Mouse (Mus musculus): ENCODE data around the gene Cuedc2. TPM values are rescaled to one million over a fixed set of nuclear protein-coding genes. Genes with fewer than 3 reads are reported as not detected.

Gene Cuedc2
- polyA plus RNA-seq, 1 experiment from 2014 or later, result 179 TPM

DNA sequence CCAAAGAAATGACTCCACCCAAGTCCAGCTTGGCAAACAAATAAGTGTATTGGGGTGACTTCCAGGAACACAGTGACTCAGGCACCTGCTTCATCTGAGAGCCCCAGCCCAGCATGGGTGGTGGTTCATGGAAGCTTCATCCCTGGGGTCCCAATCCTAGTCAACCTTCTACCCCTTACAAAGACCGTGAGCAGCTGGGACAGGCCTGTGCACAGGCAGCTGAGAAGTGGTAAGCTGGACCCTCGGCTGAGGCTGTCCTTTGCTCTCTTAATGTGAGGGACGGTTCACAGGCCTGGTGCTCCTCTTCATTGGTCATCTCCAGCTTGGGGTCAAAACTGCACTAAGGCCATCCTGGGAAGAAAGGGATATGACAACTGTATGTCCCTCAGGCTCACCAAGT lies 50.9 kb downstream of the Cuedc2 start:
- 91% methylated on average over 3 of the region's 3 CpGs for WGBS
- H3K4me1 ChIP-seq (ENCODE audit: control insufficient read depth, insufficient read depth, low read length), result no peaks in the 10 kb centered on the region
- no peak overlapping the region for H3K4me3 ChIP-seq (ENCODE audit: low read depth, low read length)
- ATAC-seq (ENCODE audit: insufficient number of reproducible peaks, low FRiP score, low TSS enrichment, low read depth) (no peak), DNase-seq (ENCODE audit: low spot score) (no peak)
- no peak overlapping the region for H3K27ac ChIP-seq (replicated peaks; ENCODE audit: low read depth, low read length)
- peaks cover 10% of the 10 kb centered on the region for H3K36me3 ChIP-seq (ENCODE audit: control insufficient read depth, insufficient read depth, low read length)
- no peaks in the 10 kb centered on the region for H3K9me3 ChIP-seq (ENCODE audit: control insufficient read depth, low read length)
- no peak overlapping the region for H3K4me2 ChIP-seq (ENCODE audit: low read depth, severe bottlenecking)
- H3K27me3 ChIP-seq (ENCODE audit: control insufficient read depth, insufficient read depth, low read length), result no peaks in the 10 kb centered on the region
- H3K9ac ChIP-seq (ENCODE audit: low read length), result no peak overlapping the region

- Histone ChIP-seq H3K9me3 (ENCODE audit: control insufficient read depth, low read length) (no peaks in the 10 kb centered on the region), H3K36me3 (ENCODE audit: control insufficient read depth, insufficient read depth, low read length) (peaks cover 14% of the 10 kb centered on the region), H3K4me2 (ENCODE audit: low read depth, severe bottlenecking) (no peak overlapping the region), H3K4me3 (ENCODE audit: low read depth, low read length) (no peak overlapping the region), H3K27me3 (ENCODE audit: control insufficient read depth, insufficient read depth, low read length) (no peaks in the 10 kb centered on the region), H3K9ac (ENCODE audit: low read length) (no peak overlapping the region), H3K27ac (replicated peaks; ENCODE audit: low read depth, low read length) (no peak overlapping the region), H3K4me1 (ENCODE audit: control insufficient read depth, insufficient read depth, low read length) (no peaks in the 10 kb centered on the region)
- no peak for DNase-seq (ENCODE audit: low spot score)
- no peak for ATAC-seq (ENCODE audit: insufficient number of reproducible peaks, low FRiP score, low TSS enrichment, low read depth)
- 89% methylated on average over 3 of the region's 3 CpGs for WGBS
Observed at GRCm38 (mm10) chr19:46286926-46287325, 51.6 kb downstream of the Cuedc2 start.

DNA sequence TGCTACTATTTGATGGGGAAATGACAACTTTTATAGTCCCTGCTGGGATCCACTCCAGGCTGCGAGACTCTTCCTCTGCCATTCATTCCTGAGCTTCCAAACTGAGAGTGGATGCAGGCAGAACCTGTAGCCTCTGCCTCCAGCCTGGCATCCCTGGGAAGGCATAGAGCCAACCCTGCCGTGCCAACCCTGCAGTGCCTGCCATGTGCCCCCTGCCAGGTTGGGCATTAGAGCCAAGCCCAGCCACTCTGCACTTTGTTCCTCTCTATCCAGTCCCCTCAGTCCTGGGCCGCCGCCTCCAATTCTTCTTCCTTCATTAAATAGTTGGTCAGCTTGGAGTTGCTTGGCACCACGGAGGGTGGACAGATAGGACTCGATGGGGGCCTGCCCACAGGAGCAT lies 52.5 kb downstream of the Cuedc2 start:
- H3K4me2 ChIP-seq (ENCODE audit: low read depth, severe bottlenecking), result no peak overlapping the region
- ATAC-seq (ENCODE audit: insufficient number of reproducible peaks, low FRiP score, low TSS enrichment, low read depth), result no peak
- H3K4me3 ChIP-seq (ENCODE audit: low read depth, low read length), result no peak overlapping the region
- 95% methylated on average over 6 of the region's 6 CpGs for WGBS
- no peaks in the 10 kb centered on the region for H3K27me3 ChIP-seq (ENCODE audit: control insufficient read depth, insufficient read depth, low read length)
- no peak for DNase-seq (ENCODE audit: low spot score)
- no peak overlapping the region for H3K27ac ChIP-seq (replicated peaks; ENCODE audit: low read depth, low read length)
- H3K36me3 ChIP-seq (ENCODE audit: control insufficient read depth, insufficient read depth, low read length), result peaks cover 14% of the 10 kb centered on the region
- H3K9me3 ChIP-seq (ENCODE audit: control insufficient read depth, low read length), result no peaks in the 10 kb centered on the region
- no peak overlapping the region for H3K9ac ChIP-seq (ENCODE audit: low read length)
- no peaks in the 10 kb centered on the region for H3K4me1 ChIP-seq (ENCODE audit: control insufficient read depth, insufficient read depth, low read length)

DNA sequence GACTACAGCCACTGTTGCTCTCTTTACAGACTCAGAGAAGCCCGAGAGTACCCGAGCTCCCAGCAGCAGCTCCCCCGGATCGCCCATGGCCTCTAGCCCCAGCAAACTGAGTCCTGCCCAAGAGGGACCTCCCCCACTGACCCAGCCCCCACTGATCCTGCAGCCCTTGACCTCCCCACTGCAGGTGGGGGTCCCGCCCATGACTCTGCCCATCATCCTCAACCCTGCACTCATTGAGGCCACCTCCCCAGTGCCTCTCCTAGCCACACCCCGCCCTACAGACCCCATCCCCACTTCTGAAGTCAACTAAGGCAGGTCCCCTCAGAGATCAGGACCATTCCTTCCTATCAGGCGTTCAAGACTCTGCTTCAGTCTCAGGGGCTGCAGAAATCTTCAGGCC lies 52.9 kb downstream of the Cuedc2 start:
- Histone ChIP-seq H3K9ac (ENCODE audit: low read length) (no peak overlapping the region), H3K4me1 (ENCODE audit: control insufficient read depth, insufficient read depth, low read length) (no peaks in the 10 kb centered on the region), H3K36me3 (ENCODE audit: control insufficient read depth, insufficient read depth, low read length) (peaks cover 14% of the 10 kb centered on the region), H3K27me3 (ENCODE audit: control insufficient read depth, insufficient read depth, low read length) (no peaks in the 10 kb centered on the region), H3K9me3 (ENCODE audit: control insufficient read depth, low read length) (no peaks in the 10 kb centered on the region), H3K4me3 (ENCODE audit: low read depth, low read length) (no peak overlapping the region), H3K27ac (replicated peaks; ENCODE audit: low read depth, low read length) (no peak overlapping the region), H3K4me2 (ENCODE audit: low read depth, severe bottlenecking) (no peak overlapping the region)
- ATAC-seq (ENCODE audit: insufficient number of reproducible peaks, low FRiP score, low TSS enrichment, low read depth) (no peak), DNase-seq (ENCODE audit: low spot score) (no peak)
- 86% methylated on average over 7 of the region's 7 CpGs for WGBS

- ATAC-seq (ENCODE audit: insufficient number of reproducible peaks, low FRiP score, low TSS enrichment, low read depth) (no peak), DNase-seq (ENCODE audit: low spot score) (no peak)
- H3K9me3 ChIP-seq (ENCODE audit: control insufficient read depth, low read length), result no peaks in the 10 kb centered on the region
- H3K27me3 ChIP-seq (ENCODE audit: control insufficient read depth, insufficient read depth, low read length), result no peaks in the 10 kb centered on the region
- no peak overlapping the region for H3K4me2 ChIP-seq (ENCODE audit: low read depth, severe bottlenecking)
- 93% methylated on average over 4 of the region's 4 CpGs for WGBS
- peaks cover 14% of the 10 kb centered on the region for H3K36me3 ChIP-seq (ENCODE audit: control insufficient read depth, insufficient read depth, low read length)
- H3K4me1 ChIP-seq (ENCODE audit: control insufficient read depth, insufficient read depth, low read length), result no peaks in the 10 kb centered on the region
- no peak overlapping the region for H3K27ac ChIP-seq (replicated peaks; ENCODE audit: low read depth, low read length)
- no peak overlapping the region for H3K9ac ChIP-seq (ENCODE audit: low read length)
- no peak overlapping the region for H3K4me3 ChIP-seq (ENCODE audit: low read depth, low read length)
Observed at GRCm38 (mm10) chr19:46284686-46285085, 53.8 kb downstream of the Cuedc2 start.

GRCm38 (mm10) chr19:46282081-46282849 lies 56.2 kb downstream of the Cuedc2 start:
- Histone ChIP-seq H3K9me3 (ENCODE audit: control insufficient read depth, low read length) (no peaks in the 10 kb centered on the region), H3K4me2 (ENCODE audit: low read depth, severe bottlenecking) (no peak overlapping the region), H3K9ac (ENCODE audit: low read length) (no peak overlapping the region), H3K4me1 (ENCODE audit: control insufficient read depth, insufficient read depth, low read length) (no peaks in the 10 kb centered on the region), H3K4me3 (ENCODE audit: low read depth, low read length) (no peak overlapping the region), H3K27me3 (ENCODE audit: control insufficient read depth, insufficient read depth, low read length) (no peaks in the 10 kb centered on the region), H3K36me3 (ENCODE audit: control insufficient read depth, insufficient read depth, low read length) (peaks cover 14% of the 10 kb centered on the region), H3K27ac (replicated peaks; ENCODE audit: low read depth, low read length) (no peak overlapping the region)
- ATAC-seq (ENCODE audit: insufficient number of reproducible peaks, low FRiP score, low TSS enrichment, low read depth) (no peak), DNase-seq (ENCODE audit: low spot score) (no peak)
- WGBS, result 89% methylated on average over 11 of the region's 11 CpGs

MicroRNAs encoded within 50 kb of the gene (microRNA counts, 519-probe panel; counts per million panel counts)
- microRNA mmu-miR-146b, result 1,612 counts per million, percentile 10 among the panel's probes with 10 or more counts

Small RNA genes lying within 50 kb of the gene (microRNA-seq; reads per million reads assigned to microRNA genes)
- not detected for gene Mir146b

Other genes starting within 250 kb of the Cuedc2 start
- 0.23 and 0.30 TPM in 2 replicates for gene Elovl3, start 206.8 kb downstream of the Cuedc2 start, polyA plus RNA-seq (2014; fragmentation: Nextera tagmentation; extraction: Ambion mirVana)
- 3.4 and 4.4 TPM in 2 replicates for gene Pitx3, start 190.4 kb downstream of the Cuedc2 start, polyA plus RNA-seq (2014; fragmentation: Nextera tagmentation; extraction: Ambion mirVana)
- 35.0 and 37.8 TPM in 2 replicates for gene Gbf1, start 186.2 kb downstream of the Cuedc2 start, polyA plus RNA-seq (2014; fragmentation: Nextera tagmentation; extraction: Ambion mirVana)
- 6.8 and 7.0 TPM in 2 replicates for gene Nfkb2, start 34.4 kb downstream of the Cuedc2 start, polyA plus RNA-seq (2014; fragmentation: Nextera tagmentation; extraction: Ambion mirVana)
- 1.3 and 1.7 TPM in 2 replicates for gene Psd, start 11.5 kb downstream of the Cuedc2 start, polyA plus RNA-seq (2014; fragmentation: Nextera tagmentation; extraction: Ambion mirVana)
- gene Fbxl15, start 10.5 kb downstream of the Cuedc2 start, polyA plus RNA-seq (2014; fragmentation: Nextera tagmentation; extraction: Ambion mirVana), result 10.9 and 15.1 TPM in 2 replicates
- gene Mfsd13a, start 2.4 kb upstream of the Cuedc2 start, polyA plus RNA-seq (2014; fragmentation: Nextera tagmentation; extraction: Ambion mirVana), result 5.3 and 5.7 TPM in 2 replicates
- 1.2 and 1.8 TPM in 2 replicates for gene 2310034G01Rik, start 11.6 kb upstream of the Cuedc2 start, polyA plus RNA-seq (2014; fragmentation: Nextera tagmentation; extraction: Ambion mirVana)
- gene Actr1a, start 57.0 kb upstream of the Cuedc2 start, polyA plus RNA-seq (2014; fragmentation: Nextera tagmentation; extraction: Ambion mirVana), result 147 and 158 TPM in 2 replicates
- 45.3 and 46.8 TPM in 2 replicates for gene Sufu, start 58.2 kb upstream of the Cuedc2 start, polyA plus RNA-seq (2014; fragmentation: Nextera tagmentation; extraction: Ambion mirVana)
- 16.7 and 18.0 TPM in 2 replicates for gene Trim8, start 163.0 kb upstream of the Cuedc2 start, polyA plus RNA-seq (2014; fragmentation: Nextera tagmentation; extraction: Ambion mirVana)
- 128 and 133 TPM in 2 replicates for gene Arl3, start 234.5 kb upstream of the Cuedc2 start, polyA plus RNA-seq (2014; fragmentation: Nextera tagmentation; extraction: Ambion mirVana)
- 15.2 and 15.6 TPM in 2 replicates for gene Sfxn2, start 234.7 kb upstream of the Cuedc2 start, polyA plus RNA-seq (2014; fragmentation: Nextera tagmentation; extraction: Ambion mirVana)

Data from limb, embryonic 11.5 days (tissue).